Comparison of ENCODE assay signal across 15 mouse cellular contexts in the genomic region with DNA sequence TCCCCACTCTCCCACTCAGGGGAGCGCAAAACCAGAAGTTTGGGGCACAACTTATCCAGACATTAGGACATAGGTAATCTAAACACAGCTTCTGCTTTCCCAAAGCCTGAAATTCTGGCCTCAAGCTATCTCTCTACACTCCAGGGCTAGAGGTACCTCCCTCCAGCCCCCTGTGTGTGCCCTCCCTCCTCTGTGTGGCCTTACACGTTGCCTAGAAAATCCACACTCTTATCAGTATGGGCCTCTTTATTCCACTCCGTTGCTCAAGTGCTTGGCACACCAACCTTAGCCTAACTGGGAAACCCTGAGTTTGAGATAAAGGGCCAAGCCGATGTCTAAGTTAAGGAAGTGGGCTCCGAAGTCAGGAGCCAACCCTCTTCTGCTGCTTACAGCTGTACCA. TPM values are rescaled to one million over a fixed set of nuclear protein-coding genes. Genes with fewer than 3 reads are reported as not detected.
"Had no signal": no experiment of that assay in that cellular context is flagged by ENCODE, and none has a peak within 500 bp of the region (broad histone marks: within the 10 kb centered on the region; RNA-seq: fewer than 3 reads in every experiment).

No protein-coding gene starts in this region.

- H3K4me3 ChIP-seq: intestine, embryonic 15.5 days; layer of hippocampus, adult 2 months; limb, embryonic 12.5 days; liver, embryonic 13.5 days had no signal

- H3K4me2 ChIP-seq: intestine, embryonic 15.5 days; liver, embryonic 13.5 days had no signal

- H3K27ac ChIP-seq: intestine, embryonic 15.5 days; layer of hippocampus, adult 2 months; limb, embryonic 12.5 days; liver, embryonic 13.5 days had no signal

- H3K4me1 ChIP-seq: liver, embryonic 13.5 days had no signal

- H3K9ac ChIP-seq: intestine, embryonic 15.5 days; limb, embryonic 12.5 days; liver, embryonic 13.5 days; liver, postnatal 0 days had no signal

- H3K36me3 ChIP-seq: intestine, embryonic 15.5 days; limb, embryonic 12.5 days; liver, embryonic 13.5 days had no signal

- H3K9me3 ChIP-seq: intestine, embryonic 15.5 days; limb, embryonic 12.5 days; liver, embryonic 13.5 days had no signal

- DNase-seq: kidney, adult 18-20 months; kidney, postnatal 10 days; liver; liver, embryonic 13.5 days; liver, postnatal 0 days; thymus, adult 2 months; thymus, postnatal 25 days had no signal

- ATAC-seq: intestine, embryonic 15.5 days; liver, postnatal 0 days had no signal

RNA-seq across cellular contexts. Expression of gene Sox14, which starts 2.6 kb away (rescaled TPM):
- total RNA-seq: layer of hippocampus, adult 2 months; left cerebral cortex, postnatal 36 days; megakaryocyte progenitor cell, adult 5-6 weeks; neutrophil, adult 5-6 weeks had no signal
- polyA plus RNA-seq: intestine, embryonic 15.5 days; kidney, embryonic 14.5 days; liver, embryonic 13.5 days; liver, postnatal 0 days; urinary bladder, adult 2 months had no signal
